Mouse (Mus musculus) myocyte (in vitro differentiated cells): Measurements from ENCODE around the gene Apoa5.

ENCODE experiments used
- CEBPB ChIP-seq: IDR thresholded peaks from 2 replicates; pipeline ENCODE4 v1.6.1; 2011; ENCODE audit warnings: mild to moderate bottlenecking, moderate library complexity; ENCODE audit not compliant: poor library complexity, insufficient read depth, severe bottlenecking
- E2F4 ChIP-seq: IDR thresholded peaks from one replicate; pipeline ENCODE4 v1.6.1; 2011; ENCODE audit warnings: mild to moderate bottlenecking, control low read depth, moderate library complexity; ENCODE audit not compliant: insufficient read depth
- MAX ChIP-seq: IDR thresholded peaks from one replicate; pipeline ENCODE4 v1.6.1; 2011; ENCODE audit warnings: low read depth, mild to moderate bottlenecking, control low read depth
- POLR2A ChIP-seq: IDR thresholded peaks from one replicate; pipeline ENCODE4 v1.6.1; 2011; ENCODE audit warnings: low read depth, mild to moderate bottlenecking, control low read depth, moderate library complexity; ENCODE audit not compliant: insufficient read length
- USF1 ChIP-seq: IDR thresholded peaks from one replicate; pipeline ENCODE4 v1.6.1; 2011; ENCODE audit warnings: low read depth, mild to moderate bottlenecking, control low read depth, moderate library complexity

DNA sequence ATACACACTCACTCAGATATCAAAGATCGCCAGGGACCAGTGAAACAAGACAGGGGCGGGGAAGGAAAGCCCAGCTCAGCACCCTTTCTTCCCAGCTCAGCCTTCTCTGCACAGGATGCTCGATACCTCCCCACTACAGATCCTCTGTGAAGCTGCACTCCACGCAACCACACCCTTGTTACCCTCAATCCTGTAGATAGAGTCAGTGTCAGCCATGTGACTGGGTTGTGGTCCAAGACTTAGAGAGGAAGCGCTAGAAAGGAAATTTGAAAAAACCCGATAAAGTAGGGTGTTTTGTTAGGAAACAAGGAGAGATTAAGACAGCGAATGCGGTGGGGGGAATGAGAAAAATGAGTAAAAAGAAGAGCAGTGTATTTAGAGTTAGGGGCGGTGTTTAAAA is 3.6 kb downstream of the Apoa5 start:
- no peak for TF ChIP-seq POLR2A
- no peak for TF ChIP-seq USF1
- TF ChIP-seq MAX = no peak
- TF ChIP-seq E2F4 = no peak
- TF ChIP-seq CEBPB = no peak
